Mouse (Mus musculus) right cerebral cortex, adult 18-20 months (tissue): Measurements from ENCODE around the gene Cd300lf.

Experiments
- DNase-seq: peaks from one replicate; pipeline ENCODE4 v3.0.0; 2022; ENCODE audit warnings: mixed read lengths

Cd300lf gene

GRCm38 (mm10) chr11:115133800-115134199 is at the start of gene Cd300lf:
Gene Cd300lf, minus strand, starts transcription at chr11:115133992.
- no peak for DNase-seq

GRCm38 (mm10) chr11:115181913-115182638 is 48.3 kb upstream of the Cd300lf start:
- peak; percentile 57 for DNase-seq

- no peak for DNase-seq
Measured at GRCm38 (mm10) chr11:115179881-115180280, 46.1 kb upstream of the Cd300lf start.

- no peak for DNase-seq
Measured at GRCm38 (mm10) chr11:115179191-115179590, 45.4 kb upstream of the Cd300lf start.

GRCm38 (mm10) chr11:115178766-115179165 is 45.0 kb upstream of the Cd300lf start:
- no peak for DNase-seq

- no peak for DNase-seq
Measured at GRCm38 (mm10) chr11:115177559-115178195, 43.9 kb upstream of the Cd300lf start.

GRCm38 (mm10) chr11:115176399-115177190 is 42.8 kb upstream of the Cd300lf start:
- DNase-seq: no peak

GRCm38 (mm10) chr11:115173549-115174339 is 40.0 kb upstream of the Cd300lf start:
- DNase-seq: no peak

GRCm38 (mm10) chr11:115172825-115173287 is 39.1 kb upstream of the Cd300lf start:
- no peak for DNase-seq

GRCm38 (mm10) chr11:115171125-115171524 is 37.3 kb upstream of the Cd300lf start:
- DNase-seq: no peak

GRCm38 (mm10) chr11:115169430-115169829 is 35.6 kb upstream of the Cd300lf start:
- DNase-seq: no peak

GRCm38 (mm10) chr11:115167631-115168249 is 33.9 kb upstream of the Cd300lf start:
- DNase-seq: no peak

- DNase-seq: no peak
Measured at GRCm38 (mm10) chr11:115166776-115167175, 33.0 kb upstream of the Cd300lf start.

GRCm38 (mm10) chr11:115164976-115165374 is 31.2 kb upstream of the Cd300lf start:
- DNase-seq: peak; percentile 37

- no peak for DNase-seq
Measured at GRCm38 (mm10) chr11:115164341-115164975, 30.7 kb upstream of the Cd300lf start.

- DNase-seq: no peak
Measured at GRCm38 (mm10) chr11:115163568-115164150, 29.9 kb upstream of the Cd300lf start.

- DNase-seq: peak; percentile 93
Measured at GRCm38 (mm10) chr11:115162832-115163480, 29.2 kb upstream of the Cd300lf start, which contains the start of gene Slc9a3r1. Gene Slc9a3r1, plus strand, starts transcription at chr11:115163341.

- no peak for DNase-seq
Measured at GRCm38 (mm10) chr11:115162205-115162601, 28.4 kb upstream of the Cd300lf start.

GRCm38 (mm10) chr11:115161578-115162204 is 27.9 kb upstream of the Cd300lf start:
- no peak for DNase-seq
